Mouse (Mus musculus): ENCODE measurements around the gene Sema3f. TPM values are rescaled to one million over a fixed set of nuclear protein-coding genes. Genes with fewer than 3 reads are reported as not detected.

The Sema3f gene
- polyA plus RNA-seq, 1 experiment, result 41.3 TPM

DNA sequence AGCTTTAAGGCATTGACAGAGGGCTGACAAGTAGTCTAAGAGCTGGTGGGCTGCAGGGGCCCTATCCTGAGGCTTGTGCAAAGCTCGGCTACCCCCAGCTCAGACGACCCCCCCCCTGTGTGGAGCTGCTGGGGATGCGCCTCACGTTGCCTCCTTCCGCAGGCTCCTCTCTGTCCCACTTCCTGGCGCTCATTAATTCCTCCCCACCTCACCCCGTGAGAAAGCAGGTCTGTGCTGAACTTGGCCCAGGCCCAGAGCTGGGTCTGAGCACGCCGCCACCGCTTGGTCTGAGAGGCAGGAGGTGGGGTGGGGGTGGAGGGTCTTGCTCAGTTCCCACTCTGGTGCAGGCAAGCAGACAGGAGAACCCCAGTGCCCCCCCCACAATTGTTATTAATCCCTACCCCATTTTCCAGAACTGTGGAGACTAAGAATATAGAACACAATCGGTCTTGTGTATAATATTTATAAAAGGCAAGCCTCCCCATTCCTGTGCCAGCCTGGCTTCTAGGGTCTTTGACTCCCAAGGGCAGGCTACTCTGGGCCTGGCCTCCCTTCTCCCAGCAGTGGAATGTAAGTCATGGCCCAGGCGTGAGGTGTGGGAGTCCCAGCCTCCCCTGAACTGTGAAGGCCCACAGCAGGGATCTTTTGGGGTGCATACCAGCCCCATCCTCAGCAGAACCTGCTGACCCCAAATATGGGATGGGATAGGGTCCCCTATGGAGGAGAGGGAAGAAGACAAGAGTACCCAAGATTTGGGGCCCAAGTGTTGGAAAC lies 59.4 kb downstream of the Sema3f start:
- Histone ChIP-seq H3K36me3 (ENCODE audit: control insufficient read depth, insufficient read depth, low read length) (no peaks in the 10 kb centered on the region), H3K4me3 (ENCODE audit: control insufficient read depth, insufficient read depth, low read length) (no peak overlapping the region), H3K27ac (ENCODE audit: control insufficient read depth, insufficient read depth, low read length) (no peak overlapping the region), H3K4me1 (replicated peaks; ENCODE audit: control insufficient read depth, insufficient read depth, low read length) (no peaks in the 10 kb centered on the region), H3K27me3 (ENCODE audit: control insufficient read depth, insufficient read depth, low read length) (no peaks in the 10 kb centered on the region)
- DNase-seq, result no peak
- TF ChIP-seq CTCF (IDR thresholded peaks at IDR 0.05; ENCODE audit: borderline replicate concordance, control insufficient read depth, extremely low read depth, insufficient read depth, low read length, poor library complexity), result no peak
- TF ChIP-seq POLR2A (IDR thresholded peaks at IDR 0.05; ENCODE audit: control insufficient read depth, extremely low read depth, insufficient read depth, low read length, poor library complexity), result no peak
- WGBS, result 54% methylated on average over 12 of the region's 12 CpGs

DNA sequence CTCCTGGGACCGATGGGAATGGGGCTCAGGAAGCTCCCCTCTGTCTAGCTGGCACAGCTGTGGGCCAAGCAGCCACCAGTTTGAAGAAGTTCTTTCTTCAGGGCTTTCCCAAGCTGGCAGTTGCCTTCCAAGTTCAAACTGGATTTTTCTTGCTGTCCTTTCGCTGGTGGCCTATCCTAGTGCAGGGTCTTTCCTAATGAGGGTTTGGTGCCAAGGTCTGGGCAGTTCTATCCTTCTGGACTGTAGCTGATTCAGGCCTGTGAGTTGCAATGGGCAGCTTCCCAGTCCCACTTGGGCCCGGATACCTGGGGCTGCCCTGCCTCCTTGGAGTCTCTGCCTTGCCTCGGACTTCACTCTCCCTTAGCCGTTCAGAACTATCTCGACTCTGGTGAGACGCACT lies 60.0 kb downstream of the Sema3f start:
- Histone ChIP-seq H3K36me3 (ENCODE audit: control insufficient read depth, insufficient read depth, low read length) (no peaks in the 10 kb centered on the region), H3K27ac (ENCODE audit: control insufficient read depth, insufficient read depth, low read length) (no peak overlapping the region), H3K27me3 (ENCODE audit: control insufficient read depth, insufficient read depth, low read length) (no peaks in the 10 kb centered on the region), H3K4me1 (replicated peaks; ENCODE audit: control insufficient read depth, insufficient read depth, low read length) (no peaks in the 10 kb centered on the region), H3K4me3 (ENCODE audit: control insufficient read depth, insufficient read depth, low read length) (no peak overlapping the region)
- DNase-seq, result no peak
- TF ChIP-seq CTCF (IDR thresholded peaks at IDR 0.05; ENCODE audit: borderline replicate concordance, control insufficient read depth, extremely low read depth, insufficient read depth, low read length, poor library complexity) (no peak), POLR2A (IDR thresholded peaks at IDR 0.05; ENCODE audit: control insufficient read depth, extremely low read depth, insufficient read depth, low read length, poor library complexity) (no peak)
- WGBS, result 91% methylated on average over 7 of the region's 7 CpGs

DNA sequence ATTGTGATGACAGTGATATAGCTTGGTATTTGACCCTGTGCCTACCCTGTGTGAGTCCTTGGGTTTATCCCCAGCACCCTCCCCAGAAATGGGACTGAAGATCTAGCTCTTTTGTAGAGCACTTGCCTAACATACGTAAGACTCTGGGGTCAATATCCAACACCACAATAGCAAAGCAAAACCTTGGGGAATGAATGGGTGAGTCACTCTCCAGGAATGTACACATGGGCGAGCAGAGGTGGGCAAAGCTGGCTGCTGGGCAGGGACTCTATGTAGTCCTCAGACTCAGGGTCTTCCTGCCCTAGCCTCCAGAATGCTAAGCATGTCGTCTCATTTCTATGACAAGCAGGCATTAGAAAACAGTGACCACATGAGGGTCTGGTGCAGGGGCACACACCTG lies 61.5 kb downstream of the Sema3f start:
- no peaks in the 10 kb centered on the region for H3K36me3 ChIP-seq (ENCODE audit: control insufficient read depth, insufficient read depth, low read length)
- TF ChIP-seq CTCF (IDR thresholded peaks at IDR 0.05; ENCODE audit: borderline replicate concordance, control insufficient read depth, extremely low read depth, insufficient read depth, low read length, poor library complexity), result no peak
- 89% methylated on average over 3 of the region's 3 CpGs for WGBS
- no peak overlapping the region for H3K4me3 ChIP-seq (ENCODE audit: control insufficient read depth, insufficient read depth, low read length)
- peaks cover 5% of the 10 kb centered on the region for H3K4me1 ChIP-seq (replicated peaks; ENCODE audit: control insufficient read depth, insufficient read depth, low read length)
- H3K27ac ChIP-seq (ENCODE audit: control insufficient read depth, insufficient read depth, low read length), result no peak overlapping the region
- no peak for DNase-seq
- no peaks in the 10 kb centered on the region for H3K27me3 ChIP-seq (ENCODE audit: control insufficient read depth, insufficient read depth, low read length)

DNA sequence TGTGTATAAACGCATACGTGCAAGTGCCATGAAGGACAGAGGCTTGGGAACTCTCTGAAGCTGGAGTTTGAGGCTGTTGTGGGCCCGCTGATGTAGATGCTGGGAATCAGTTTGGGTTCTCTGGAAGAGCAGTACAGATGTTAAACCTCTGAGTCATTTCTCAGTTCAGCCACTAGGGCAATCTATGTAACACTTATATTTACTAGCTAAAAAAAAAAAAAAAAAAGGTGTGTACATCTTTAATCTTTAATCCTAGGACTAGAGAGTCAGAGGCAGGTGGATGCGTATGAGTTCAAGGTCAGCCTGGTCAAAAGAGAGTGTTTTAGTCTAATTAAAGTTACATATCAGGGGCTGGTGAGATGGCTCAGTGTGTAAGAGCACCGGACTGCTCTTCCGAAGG lies 63.3 kb downstream of the Sema3f start:
- TF ChIP-seq POLR2A (IDR thresholded peaks at IDR 0.05; ENCODE audit: control insufficient read depth, extremely low read depth, insufficient read depth, low read length, poor library complexity) (no peak), CTCF (IDR thresholded peaks at IDR 0.05; ENCODE audit: borderline replicate concordance, control insufficient read depth, extremely low read depth, insufficient read depth, low read length, poor library complexity) (no peak)
- Histone ChIP-seq H3K36me3 (ENCODE audit: control insufficient read depth, insufficient read depth, low read length) (no peaks in the 10 kb centered on the region), H3K27me3 (ENCODE audit: control insufficient read depth, insufficient read depth, low read length) (no peaks in the 10 kb centered on the region), H3K27ac (ENCODE audit: control insufficient read depth, insufficient read depth, low read length) (no peak overlapping the region), H3K4me1 (replicated peaks; ENCODE audit: control insufficient read depth, insufficient read depth, low read length) (peaks cover 5% of the 10 kb centered on the region), H3K4me3 (ENCODE audit: control insufficient read depth, insufficient read depth, low read length) (no peak overlapping the region)
- DNase-seq, result no peak
- 88% methylated on average over 6 of the region's 6 CpGs for WGBS

DNA sequence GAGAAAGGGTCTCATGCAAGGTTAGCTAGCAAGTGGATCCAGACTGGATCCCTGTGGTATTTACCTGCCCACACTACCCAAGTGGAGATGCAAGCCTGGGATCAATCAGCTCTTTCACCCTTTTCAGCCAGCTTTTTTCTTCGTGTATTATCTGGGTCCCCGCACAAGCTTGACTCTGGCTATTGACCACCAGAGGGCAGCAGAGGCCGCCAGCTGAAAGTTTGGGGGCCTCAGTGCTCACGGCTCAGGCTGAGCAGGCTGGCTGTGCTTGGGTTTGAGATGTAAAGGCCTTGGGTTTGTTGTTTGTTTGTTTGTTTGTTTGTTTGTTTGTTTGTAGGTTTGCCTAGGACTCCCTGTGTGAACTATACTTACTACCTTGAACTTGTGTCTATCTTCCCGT lies 64.7 kb downstream of the Sema3f start:
- peaks cover 9% of the 10 kb centered on the region for H3K4me1 ChIP-seq (replicated peaks; ENCODE audit: control insufficient read depth, insufficient read depth, low read length)
- no peak overlapping the region for H3K4me3 ChIP-seq (ENCODE audit: control insufficient read depth, insufficient read depth, low read length)
- no peaks in the 10 kb centered on the region for H3K27me3 ChIP-seq (ENCODE audit: control insufficient read depth, insufficient read depth, low read length)
- peak; percentile 91 for TF ChIP-seq CTCF (IDR thresholded peaks at IDR 0.05; ENCODE audit: borderline replicate concordance, control insufficient read depth, extremely low read depth, insufficient read depth, low read length, poor library complexity)
- TF ChIP-seq POLR2A (IDR thresholded peaks at IDR 0.05; ENCODE audit: control insufficient read depth, extremely low read depth, insufficient read depth, low read length, poor library complexity), result no peak
- no peak overlapping the region for H3K27ac ChIP-seq (ENCODE audit: control insufficient read depth, insufficient read depth, low read length)
- DNase-seq, result peak; percentile 80
- H3K36me3 ChIP-seq (ENCODE audit: control insufficient read depth, insufficient read depth, low read length), result no peaks in the 10 kb centered on the region
- 16% methylated on average over 5 of the region's 5 CpGs for WGBS

DNA sequence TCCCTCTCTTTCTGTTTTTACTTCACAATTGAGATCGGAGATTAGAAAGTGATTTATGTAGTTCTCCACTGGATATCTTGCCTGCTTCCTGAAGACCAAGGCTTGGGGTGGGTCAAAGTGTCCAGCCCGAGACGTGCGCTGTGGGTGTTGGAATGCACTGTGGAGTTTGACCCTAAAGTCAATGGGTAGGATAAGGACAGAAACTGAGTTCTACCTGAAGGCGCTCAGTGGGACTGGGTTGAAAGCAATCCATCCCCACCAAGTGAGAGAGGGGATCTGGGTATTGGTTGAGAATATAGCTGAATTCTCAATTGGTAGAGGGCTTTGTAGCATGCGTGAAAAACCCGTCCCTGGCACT lies 65.1 kb downstream of the Sema3f start:
- Histone ChIP-seq H3K27me3 (ENCODE audit: control insufficient read depth, insufficient read depth, low read length) (no peaks in the 10 kb centered on the region), H3K27ac (ENCODE audit: control insufficient read depth, insufficient read depth, low read length) (no peak overlapping the region), H3K4me1 (replicated peaks; ENCODE audit: control insufficient read depth, insufficient read depth, low read length) (peaks cover 13% of the 10 kb centered on the region), H3K36me3 (ENCODE audit: control insufficient read depth, insufficient read depth, low read length) (no peaks in the 10 kb centered on the region), H3K4me3 (ENCODE audit: control insufficient read depth, insufficient read depth, low read length) (no peak overlapping the region)
- TF ChIP-seq CTCF (IDR thresholded peaks at IDR 0.05; ENCODE audit: borderline replicate concordance, control insufficient read depth, extremely low read depth, insufficient read depth, low read length, poor library complexity) (no peak), POLR2A (IDR thresholded peaks at IDR 0.05; ENCODE audit: control insufficient read depth, extremely low read depth, insufficient read depth, low read length, poor library complexity) (no peak)
- WGBS, result 44% methylated on average over 7 of the region's 7 CpGs
- DNase-seq, result no peak
